Mouse (Mus musculus) cerebellum, adult 11 months (tissue): ENCODE data around the gene Rnf38.

Experiments used
- DNase-seq: peaks from one replicate; pipeline ENCODE4 v3.0.0; 2022

Rnf38 gene

GRCm38 (mm10) chr4:44113393-44114138 is 120.0 kb downstream of the Rnf38 start:
- no peak for DNase-seq

- DNase-seq, result no peak
These were observed 120.8 kb downstream of the Rnf38 start for GRCm38 (mm10) chr4:44112741-44113140.

DNA sequence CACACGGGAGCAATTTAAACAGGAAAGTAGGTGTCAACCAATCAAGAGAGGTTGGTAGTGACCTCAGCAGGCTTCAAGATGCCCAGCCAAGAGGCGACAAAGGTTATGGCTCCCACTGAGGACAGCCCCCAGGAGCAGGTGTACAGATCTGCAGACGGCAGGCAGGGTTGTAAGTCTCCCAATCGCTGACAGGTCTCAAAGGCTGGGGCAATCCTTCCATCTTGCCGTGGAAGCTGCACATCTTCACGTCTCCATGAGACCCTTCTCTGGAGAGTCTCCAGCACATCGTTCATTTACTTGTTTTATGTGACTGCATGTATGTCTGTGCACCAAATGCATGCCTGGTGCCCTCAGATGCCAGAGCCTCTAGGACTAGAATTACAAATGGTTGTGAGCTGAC is 122.8 kb downstream of the Rnf38 start:
- no peak for DNase-seq

DNA sequence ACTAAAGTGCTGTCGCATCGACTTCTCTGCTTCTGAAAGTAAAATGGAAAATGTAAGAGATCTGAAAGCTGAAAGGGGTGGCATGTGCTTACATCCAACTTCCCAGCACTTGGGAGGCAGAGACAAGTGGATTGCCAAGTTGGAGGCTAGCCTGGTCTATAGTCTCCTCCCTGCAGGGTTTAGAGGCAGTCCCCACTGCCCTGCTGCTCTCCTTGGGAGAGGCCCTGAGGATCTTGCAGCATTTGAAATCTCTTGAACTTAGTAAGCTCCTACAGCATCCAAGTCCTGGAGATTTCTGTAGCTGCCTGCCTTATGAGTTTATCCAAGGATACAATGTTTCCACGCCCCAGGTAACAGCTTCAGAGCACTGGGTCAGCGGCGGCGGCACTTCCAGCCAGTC is 125.3 kb downstream of the Rnf38 start:
- DNase-seq, result no peak

GRCm38 (mm10) chr4:44107339-44107738 is 126.2 kb downstream of the Rnf38 start:
- DNase-seq, result no peak

DNA sequence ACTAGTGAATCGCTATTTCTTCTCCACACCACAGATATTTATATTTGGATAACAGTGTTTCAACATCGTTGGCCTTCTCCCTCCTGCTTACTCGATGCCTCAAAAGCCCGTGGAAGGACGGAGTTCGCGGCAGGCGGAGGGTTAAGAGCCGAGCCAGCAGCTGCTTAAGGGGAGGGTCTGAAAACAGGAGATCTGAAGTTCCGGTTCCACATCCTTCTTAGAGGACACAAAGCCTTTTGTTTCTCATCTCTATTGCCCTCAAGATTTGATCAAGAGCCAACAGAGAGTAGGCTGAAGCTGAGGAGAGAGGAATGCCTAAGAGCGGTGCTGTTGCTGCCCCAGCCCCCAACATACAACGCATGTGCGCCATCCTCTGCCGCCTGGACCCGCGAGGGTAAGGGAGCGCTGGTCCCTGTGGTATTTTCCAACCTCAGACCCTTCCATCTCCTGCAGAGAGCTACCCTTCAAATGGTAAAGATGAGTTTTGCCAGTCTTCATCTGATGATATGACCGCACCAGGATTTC is 127.2 kb downstream of the Rnf38 start:
- DNase-seq, result no peak

GRCm38 (mm10) chr4:44104195-44104917 is 129.2 kb downstream of the Rnf38 start:
- no peak for DNase-seq

- DNase-seq, result no peak
These were observed 130.0 kb downstream of the Rnf38 start for GRCm38 (mm10) chr4:44103620-44104019.

- DNase-seq, result no peak
These were observed 135.8 kb downstream of the Rnf38 start for GRCm38 (mm10) chr4:44097576-44098335.

- no peak for DNase-seq
These were observed 139.1 kb downstream of the Rnf38 start for GRCm38 (mm10) chr4:44094475-44094874.

DNA sequence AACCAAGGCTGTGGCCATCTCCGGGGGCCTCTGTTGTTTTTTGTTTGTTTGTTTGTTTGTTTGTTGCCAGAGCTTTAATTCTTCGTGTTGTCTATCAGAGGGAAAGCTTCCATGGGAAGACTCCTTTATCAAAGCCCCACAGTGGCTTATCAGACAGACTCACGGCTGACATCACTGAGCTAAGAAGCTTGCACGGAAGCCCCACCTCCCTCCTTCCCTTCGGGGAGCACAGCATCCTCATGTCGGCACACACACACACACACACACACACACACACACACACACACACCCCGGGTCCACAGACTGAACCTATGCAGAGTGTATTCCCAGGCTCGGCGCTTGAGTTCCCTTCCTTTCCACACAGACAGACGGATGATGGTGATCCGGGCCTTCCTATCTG is 141.2 kb downstream of the Rnf38 start:
- DNase-seq, result no peak

GRCm38 (mm10) chr4:44085566-44085965 is 148.0 kb downstream of the Rnf38 start:
- DNase-seq, result no peak

- no peak for DNase-seq
These were observed 148.8 kb downstream of the Rnf38 start for GRCm38 (mm10) chr4:44084602-44085325.

DNA sequence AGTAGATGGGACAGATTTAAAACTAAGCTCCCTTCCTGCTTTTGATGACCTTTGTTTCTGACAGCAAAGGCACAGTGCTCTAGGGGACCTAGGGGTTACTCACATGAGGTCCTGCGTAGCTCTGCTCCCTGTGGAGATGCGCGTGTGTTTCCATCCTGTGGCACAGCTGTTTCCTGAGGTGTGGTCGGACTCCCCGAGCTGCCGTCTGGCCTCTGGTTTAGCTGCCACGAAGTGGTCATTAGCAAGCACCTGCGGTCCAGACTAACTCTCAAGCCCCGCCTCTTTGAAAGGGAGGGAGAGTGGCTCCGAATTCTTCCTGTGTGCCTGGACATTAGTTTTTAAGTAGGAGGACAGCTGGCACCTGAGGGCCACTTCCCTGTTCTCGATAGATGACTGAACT is 149.6 kb downstream of the Rnf38 start, which contains the start of gene Gne:
Gne (minus strand) TSS at position 233 of the 400 bp plus-strand sequence.
- DNase-seq, result no peak

DNA sequence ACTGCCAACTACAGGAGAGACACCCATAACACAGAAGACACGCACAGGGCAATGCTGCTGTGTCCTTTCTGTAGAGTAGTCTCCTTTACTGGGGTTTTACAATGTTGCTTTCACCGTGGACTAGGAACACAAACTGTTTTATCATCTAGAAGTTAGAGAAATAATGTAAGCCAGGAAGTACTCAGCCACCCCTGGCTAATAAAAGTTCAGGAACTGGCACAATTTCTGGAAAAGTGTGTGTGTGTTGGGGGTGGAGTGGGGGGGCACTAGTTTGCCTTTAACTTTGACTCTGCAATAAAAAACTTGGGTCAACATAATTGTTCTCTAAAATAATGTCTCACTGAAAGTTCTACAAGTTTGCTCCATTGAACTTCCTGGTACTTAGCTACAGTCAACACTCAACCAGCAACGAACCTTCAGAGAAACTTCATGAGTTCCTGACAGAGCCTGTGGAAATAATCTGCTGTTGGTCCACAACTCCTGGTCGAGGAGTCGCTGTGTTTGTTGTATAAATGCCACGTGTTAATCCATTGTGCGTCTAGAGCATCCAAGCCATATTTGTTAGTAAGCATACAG is 155.1 kb downstream of the Rnf38 start:
- DNase-seq, result no peak
